Mouse (Mus musculus): ENCODE data around the gene Avp.

DNA sequence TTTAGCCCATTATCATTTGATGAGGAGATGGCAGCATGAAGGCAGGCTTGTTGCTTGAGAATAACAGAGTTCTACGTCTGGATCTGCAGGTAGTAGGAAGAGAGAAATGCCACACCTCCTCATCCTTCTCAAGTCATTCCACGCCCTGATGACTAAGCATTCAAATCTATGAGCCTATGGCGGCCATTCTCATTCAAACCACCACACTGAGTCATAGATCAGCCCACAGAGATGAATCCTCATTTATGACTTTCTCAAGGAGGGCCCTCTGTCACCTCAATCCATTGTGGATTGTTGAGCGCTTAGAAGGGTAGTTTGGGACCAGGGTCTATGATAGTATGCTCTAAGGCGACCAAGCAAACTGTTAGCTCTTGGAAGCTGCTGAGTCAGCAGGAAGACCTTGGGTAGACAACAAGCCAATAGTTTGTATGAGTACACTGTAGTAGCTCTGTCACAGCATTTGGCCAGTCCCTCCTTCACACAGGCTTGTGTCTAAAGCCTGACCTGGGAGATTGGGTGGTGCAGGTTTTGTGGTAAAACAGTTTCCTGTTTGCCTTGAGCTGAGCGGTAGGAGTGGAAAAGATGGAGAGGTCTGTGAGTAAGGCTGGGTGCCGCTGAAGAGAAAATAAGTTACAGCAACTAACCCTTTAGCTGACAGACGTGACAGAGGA, 43.3 kb downstream of the Avp start:
- TF ChIP-seq CTCF (IDR thresholded peaks at IDR 0.05; ENCODE audit: low read depth, low read length) (no peak), POLR2A (IDR thresholded peaks at IDR 0.05; ENCODE audit: borderline replicate concordance, low read depth, low read length) (no peak)
